Mouse (Mus musculus) brain, embryonic 14.5 days (tissue): ENCODE measurements at regions not wholly inside any gene's neighbourhood (a gene's known extent, or its start where the extent isn't known, plus 50 kb on each side); places are given as distances from the start of the nearest gene placed in this dataset.

ENCODE experiments used
- CTCF ChIP-seq: fragments of 200-500 bp; IDR thresholded peaks from 2 replicates; pipeline ENCODE4 v1.5.1; 2012; ENCODE audit warnings: inconsistent platforms, mild to moderate bottlenecking, moderate library complexity, borderline replicate concordance; ENCODE audit not compliant: insufficient read depth, insufficient read length; ENCODE audit errors: extremely low read depth
- POLR2A ChIP-seq: fragments of 200-500 bp; IDR thresholded peaks from 2 replicates; pipeline ENCODE4 v1.6.1; 2012; ENCODE audit warnings: mild to moderate bottlenecking, inconsistent platforms, borderline replicate concordance; ENCODE audit not compliant: poor library complexity, insufficient read depth, insufficient read length, severe bottlenecking; ENCODE audit errors: extremely low read depth

DNA sequence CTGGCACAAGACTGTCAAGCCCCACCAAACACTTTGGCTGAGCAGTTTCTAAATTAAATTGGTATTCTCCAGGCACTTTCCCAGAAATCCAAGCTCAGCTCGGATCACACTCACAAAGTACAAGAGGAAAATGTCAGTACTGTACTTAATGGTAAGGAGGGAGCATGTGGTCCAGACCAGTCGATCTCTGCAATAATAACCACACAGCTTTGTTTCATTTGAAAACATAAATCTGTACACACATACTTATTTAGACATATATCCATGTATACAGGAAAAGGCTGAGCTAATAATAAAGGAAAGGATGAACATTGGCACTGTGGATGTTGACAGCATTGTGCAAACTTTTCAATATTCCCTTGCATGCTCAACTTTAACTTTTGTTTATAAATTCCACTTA lies 184.1 kb downstream of the Fbxo8 start:
- TF ChIP-seq CTCF (no peak), POLR2A (no peak)
